Mouse (Mus musculus): ENCODE measurements at regions not wholly inside any gene's neighbourhood (a gene's known extent, or its start where the extent isn't known, plus 50 kb on each side); places are given as distances from the start of the nearest gene placed in this dataset.

DNA sequence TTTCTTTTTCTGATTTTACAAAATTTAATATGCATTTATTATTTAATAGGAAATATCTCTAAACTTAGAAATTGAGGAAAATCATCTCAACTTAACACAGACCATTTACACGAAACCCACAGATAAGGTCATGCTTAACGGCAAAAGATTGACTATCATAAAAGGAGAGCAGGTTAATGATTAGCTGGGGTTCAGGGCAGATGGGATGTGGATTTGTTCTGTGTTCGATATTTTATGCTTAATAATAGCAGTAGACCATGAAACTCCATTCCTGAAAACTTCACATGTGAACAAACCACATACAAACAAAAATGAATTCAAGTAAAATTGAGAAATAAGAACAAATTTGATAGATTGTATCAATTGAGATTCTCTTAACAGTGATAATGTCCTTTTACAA, 160.4 kb upstream of the Serp2 start:
- DNase-seq (ENCODE audit: low spot score in 2 of 2): no peak

- no peak for DNase-seq (ENCODE audit: low spot score in 2 of 2)
Measured at GRCm38 (mm10) chr14:76714727-76715126, 158.0 kb upstream of the Serp2 start.

GRCm38 (mm10) chr14:76713946-76714345, 157.3 kb upstream of the Serp2 start:
- no peak for DNase-seq (ENCODE audit: low spot score in 2 of 2)

DNA sequence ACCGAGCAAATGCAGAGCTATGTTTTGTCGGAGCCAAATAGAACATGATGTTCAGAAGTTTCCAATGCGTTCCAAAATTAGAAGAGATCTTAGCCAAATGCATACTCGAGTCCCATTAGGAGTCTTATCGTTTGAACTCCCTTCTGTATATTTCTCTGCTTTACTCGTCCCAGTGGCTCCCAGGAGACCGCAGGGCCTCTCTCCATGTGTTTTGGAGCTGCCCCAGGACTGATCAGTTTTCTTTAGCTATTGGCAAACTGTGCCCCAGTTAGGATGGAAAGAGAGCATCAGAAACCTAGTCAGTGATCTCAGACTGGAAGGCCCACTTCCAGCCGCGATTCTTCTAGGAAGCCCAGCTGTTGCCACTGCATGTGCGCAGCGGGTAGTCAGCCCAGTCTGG, 152.0 kb upstream of the Serp2 start:
- peak in 1 of 2 experiments; percentile 44 for DNase-seq (ENCODE audit: low spot score in 2 of 2)

DNA sequence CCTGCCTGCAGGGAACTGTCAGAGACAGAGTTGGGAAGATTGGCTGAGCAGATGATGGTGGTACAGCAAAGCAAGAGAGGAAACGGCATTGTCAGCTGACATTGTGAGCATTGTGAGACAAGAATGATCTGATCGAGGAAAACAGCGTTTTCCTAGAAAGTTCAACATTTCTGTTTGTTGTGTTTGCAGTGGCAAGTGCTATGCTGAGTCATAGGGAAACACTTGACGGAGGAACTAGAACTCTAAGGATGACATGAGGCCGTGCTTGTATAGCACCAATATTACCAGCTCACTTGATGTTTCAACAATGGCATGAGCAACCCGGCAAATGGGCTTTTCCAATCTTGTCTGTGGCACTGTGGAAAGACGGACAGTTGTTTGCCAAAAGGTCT, 146.7 kb upstream of the Serp2 start:
- no peak for DNase-seq (ENCODE audit: low spot score in 2 of 2)

DNA sequence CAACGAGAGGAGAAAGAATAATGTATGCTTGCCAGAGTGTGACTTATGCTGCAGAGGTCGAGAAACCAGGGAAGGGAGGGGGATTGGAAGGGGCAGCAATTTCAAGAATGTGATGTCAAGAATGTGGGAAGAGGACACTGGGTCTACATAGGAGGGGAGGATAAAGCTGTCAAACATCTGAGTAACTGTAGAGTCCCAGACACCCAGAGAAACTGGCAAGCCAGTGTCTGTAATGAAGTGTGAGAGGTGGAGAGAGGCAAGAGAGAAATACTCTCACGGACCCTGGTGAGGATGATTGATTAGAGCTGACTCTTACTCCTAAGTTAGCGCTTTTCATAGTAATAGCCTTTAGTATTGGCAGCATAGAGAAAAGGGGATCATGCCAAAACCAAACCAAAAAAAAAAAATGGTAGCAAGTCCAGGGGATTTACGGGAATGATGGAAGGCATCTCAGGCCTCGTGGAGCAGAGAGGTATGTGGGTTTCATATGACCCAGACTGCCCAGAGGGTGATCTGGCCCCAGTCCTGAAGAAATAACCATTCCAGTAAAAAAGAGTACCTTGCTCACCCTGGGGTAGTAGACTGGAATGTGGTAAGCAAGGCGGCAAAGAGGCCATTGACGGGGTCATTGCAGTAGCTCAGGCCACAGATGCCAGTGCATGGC, 146.2 kb upstream of the Serp2 start:
- no peak for DNase-seq (ENCODE audit: low spot score in 2 of 2)

DNA sequence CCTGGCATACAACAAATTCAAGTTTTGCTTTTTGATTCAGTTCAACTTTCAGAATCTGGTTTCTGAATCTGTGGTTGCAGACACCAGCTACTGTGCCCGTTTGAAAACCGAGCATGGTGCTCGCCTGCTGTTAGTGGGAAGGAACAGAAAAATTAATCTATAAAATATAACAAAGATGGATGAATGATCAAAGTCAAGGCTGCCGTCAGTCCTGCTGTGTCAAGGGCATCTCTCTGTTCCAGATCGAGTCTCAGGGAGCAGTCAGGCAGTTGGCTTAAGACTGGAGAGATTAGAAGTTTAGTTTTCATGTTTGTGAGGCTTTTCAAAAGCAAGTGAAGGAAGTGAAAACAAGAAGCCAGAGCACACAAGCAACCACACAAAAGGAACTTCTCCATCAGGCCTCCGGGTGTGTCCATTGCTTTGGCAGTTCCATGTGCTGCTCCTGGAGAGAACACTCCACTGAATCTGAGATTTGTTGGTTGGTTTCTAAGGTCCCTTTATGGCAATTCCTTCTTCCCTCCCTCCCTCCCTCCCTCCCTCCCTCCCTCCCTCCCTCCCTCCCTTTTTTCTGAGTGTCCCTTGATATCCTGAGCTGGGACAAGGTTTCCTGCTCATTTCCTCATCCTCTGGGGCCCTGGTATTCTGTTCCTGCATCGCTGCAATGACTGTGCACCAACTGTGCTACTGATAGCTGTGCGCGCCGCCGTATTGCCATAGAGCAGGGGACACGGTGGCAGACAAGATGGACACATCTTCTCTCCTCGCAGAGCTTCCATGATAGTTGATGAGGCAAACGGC, 145.4 kb upstream of the Serp2 start:
- no peak for DNase-seq (ENCODE audit: low spot score in 2 of 2)

GRCm38 (mm10) chr14:76701304-76701703, 144.6 kb upstream of the Serp2 start:
- DNase-seq (ENCODE audit: low spot score in 2 of 2): no peak

- no peak for DNase-seq (ENCODE audit: low spot score in 2 of 2)
Measured at GRCm38 (mm10) chr14:76700796-76701195, 144.1 kb upstream of the Serp2 start.

GRCm38 (mm10) chr14:76700190-76700589, 143.5 kb upstream of the Serp2 start:
- no peak for DNase-seq (ENCODE audit: low spot score in 2 of 2)

DNA sequence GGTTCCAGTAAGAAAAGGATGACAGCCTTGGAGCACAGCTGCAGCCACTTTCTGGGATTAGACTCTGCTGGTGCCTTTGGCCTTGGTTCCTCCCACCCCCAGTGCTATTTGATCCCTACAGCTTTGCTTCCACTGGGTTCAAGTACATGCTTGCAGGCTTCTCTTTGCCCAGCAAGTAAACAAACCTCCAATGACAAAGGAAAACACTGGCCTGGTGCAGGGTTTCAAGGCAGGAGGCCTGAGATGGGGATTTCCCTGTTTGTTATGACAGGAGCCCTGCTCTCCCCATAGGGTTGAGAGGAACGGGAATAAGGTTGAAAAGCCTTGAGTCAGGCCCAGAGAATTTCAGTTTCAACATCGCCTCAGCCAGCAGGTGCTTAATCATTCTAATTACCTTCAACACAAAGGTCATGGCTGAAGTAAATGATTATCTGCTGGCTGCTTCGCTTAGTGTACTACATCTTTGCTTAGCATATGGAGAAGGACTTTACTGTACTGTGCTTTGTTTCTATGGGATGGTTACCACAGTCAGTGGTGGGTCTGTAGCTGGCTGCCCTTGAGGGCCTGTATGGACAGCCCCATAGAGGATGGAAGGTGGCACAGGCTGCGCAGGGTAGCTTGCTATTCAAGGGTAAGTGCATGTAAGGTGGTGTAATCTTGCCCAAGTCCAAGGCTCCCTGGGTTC, 142.2 kb upstream of the Serp2 start:
- no peak for DNase-seq (ENCODE audit: low spot score in 2 of 2)

GRCm38 (mm10) chr14:76696729-76697128, 140.0 kb upstream of the Serp2 start:
- no peak for DNase-seq (ENCODE audit: low spot score in 2 of 2)

DNA sequence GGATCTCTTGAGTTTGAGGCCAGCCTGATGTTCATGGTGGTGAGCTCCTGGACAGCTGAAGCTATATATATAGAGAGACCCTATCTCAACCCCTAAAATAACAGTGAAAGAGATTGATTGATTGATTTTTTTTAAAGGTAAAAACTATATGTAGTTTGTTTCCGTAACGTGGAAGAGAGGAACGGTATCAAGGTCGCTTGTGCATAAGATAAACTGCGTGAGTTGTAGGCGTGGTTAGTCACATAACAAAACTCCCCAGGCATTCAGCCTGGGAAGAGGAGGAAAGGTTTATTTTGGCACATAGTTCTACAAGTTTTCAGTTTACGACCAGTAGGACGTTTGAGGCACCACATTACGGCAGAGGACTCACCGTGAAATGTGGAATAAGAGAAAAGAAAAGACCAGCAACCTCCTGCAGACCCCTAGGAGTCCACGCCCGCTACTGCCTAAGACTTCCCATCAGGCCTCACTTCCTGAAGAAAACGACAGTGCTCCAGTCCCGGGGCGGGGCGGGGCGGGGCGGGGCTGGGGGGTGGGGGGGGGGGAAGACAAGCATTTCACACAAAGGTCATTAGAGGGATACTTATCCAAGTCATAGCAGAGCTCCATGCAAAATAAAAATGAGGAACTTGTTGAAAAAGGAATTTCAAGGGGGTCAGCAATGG, 139.1 kb upstream of the Serp2 start:
- no peak for DNase-seq (ENCODE audit: low spot score in 2 of 2)

GRCm38 (mm10) chr14:76694894-76695293, 138.2 kb upstream of the Serp2 start:
- no peak for DNase-seq (ENCODE audit: low spot score in 2 of 2)

GRCm38 (mm10) chr14:76693351-76694317, 136.9 kb upstream of the Serp2 start:
- DNase-seq (ENCODE audit: low spot score in 2 of 2): no peak

DNA sequence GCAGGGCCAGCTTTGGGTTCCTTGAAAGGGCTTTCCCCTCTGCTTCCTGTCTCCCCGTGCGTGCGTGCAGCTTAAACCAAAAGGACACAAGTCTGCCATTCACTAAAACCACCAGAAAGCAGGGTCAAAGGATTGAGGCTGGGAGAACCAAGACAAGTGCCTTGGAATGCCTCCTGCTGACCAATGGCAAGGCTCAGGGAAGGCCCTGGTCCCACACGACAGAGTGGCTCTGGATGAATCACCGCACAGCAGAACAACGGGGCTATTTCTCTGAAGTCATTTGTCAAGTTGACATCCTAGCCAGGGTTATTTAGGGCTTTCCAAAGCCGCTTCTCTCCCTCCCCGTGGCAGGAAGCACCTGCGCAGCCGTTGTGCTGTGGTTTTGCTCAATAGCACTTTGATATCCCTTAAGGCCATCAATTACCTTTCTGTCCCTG, 131.3 kb upstream of the Serp2 start:
- no peak for DNase-seq (ENCODE audit: low spot score in 2 of 2)

- DNase-seq (ENCODE audit: low spot score in 2 of 2): no peak
Measured at GRCm38 (mm10) chr14:76686762-76687453, 130.2 kb upstream of the Serp2 start.

- no peak for DNase-seq (ENCODE audit: low spot score in 2 of 2)
Measured at GRCm38 (mm10) chr14:76685830-76686761, 129.4 kb upstream of the Serp2 start.

GRCm38 (mm10) chr14:76684327-76684726, 127.6 kb upstream of the Serp2 start:
- DNase-seq (ENCODE audit: low spot score in 2 of 2): no peak

Data from layer of hippocampus, adult 18-20 months (tissue).